23 mouse cellular contexts compared by ENCODE assay signal in the genomic region with DNA sequence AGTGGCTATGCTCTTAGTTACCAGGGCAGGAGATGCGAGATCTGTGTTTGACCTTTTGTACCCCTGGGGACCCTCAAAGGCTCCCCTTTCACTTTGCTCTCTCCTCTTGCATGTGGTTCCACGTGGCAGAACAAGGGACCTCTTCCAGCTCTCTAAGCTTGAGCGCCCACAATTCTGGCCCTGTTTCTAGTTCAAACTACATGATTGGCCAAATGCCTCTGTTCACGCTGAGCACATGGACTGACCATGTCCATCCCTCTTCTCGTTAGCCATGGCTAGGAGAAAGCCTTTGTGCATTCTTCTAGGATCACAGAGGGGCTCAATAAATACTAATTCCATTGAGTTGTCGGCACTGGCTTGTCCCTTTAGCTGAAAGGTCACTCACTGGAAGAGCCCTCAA. TPM values are rescaled to one million over a fixed set of nuclear protein-coding genes. Genes with fewer than 3 reads are reported as not detected.
DNase-seq lines count a peak whose midpoint lies in the region; ATAC-seq and TF ChIP-seq lines count a peak whose summit lies in the region.
"Had no signal": no experiment of that assay in that cellular context is flagged by ENCODE, and none has a peak within 500 bp of the region (broad histone marks: within the 10 kb centered on the region; RNA-seq: fewer than 3 reads in every experiment).

No protein-coding gene starts in this region.

- H3K36me3 ChIP-seq in hindbrain, embryonic 10.5 days, result no peaks in the 10 kb centered on the region
- H3K36me3 ChIP-seq in hindbrain, embryonic 16.5 days (ENCODE audit: control insufficient read depth, insufficient read depth, low read length), result no peaks in the 10 kb centered on the region
- H3K36me3 ChIP-seq: hindbrain, embryonic 15.5 days; kidney, embryonic 15.5 days; limb, embryonic 13.5 days; liver, embryonic 13.5 days; neural tube, embryonic 15.5 days; stomach, embryonic 15.5 days had no signal

- H3K4me2 ChIP-seq in hindbrain, embryonic 16.5 days (ENCODE audit: low read length), result no peak overlapping the region
- H3K4me2 ChIP-seq: forebrain, embryonic 13.5 days; heart, embryonic 11.5 days; hindbrain, embryonic 15.5 days; kidney, embryonic 15.5 days; limb, embryonic 13.5 days; liver, embryonic 13.5 days; neural tube, embryonic 15.5 days; stomach, embryonic 15.5 days had no signal

- WGBS in hindbrain, embryonic 10.5 days, result 51% methylated on average over 6 of the region's 6 CpGs
- WGBS in hindbrain, embryonic 16.5 days, result 48% methylated on average over 6 of the region's 6 CpGs

- H3K27me3 ChIP-seq in hindbrain, embryonic 10.5 days (ENCODE audit: insufficient read depth, poor library complexity, severe bottlenecking), result no peaks in the 10 kb centered on the region
- H3K27me3 ChIP-seq in hindbrain, embryonic 16.5 days (replicated peaks; ENCODE audit: control insufficient read depth, insufficient read depth, low read length), result no peaks in the 10 kb centered on the region
- H3K27me3 ChIP-seq: forebrain, embryonic 13.5 days; hindbrain, embryonic 15.5 days; kidney, embryonic 15.5 days; limb, embryonic 13.5 days; liver, embryonic 13.5 days; neural tube, embryonic 15.5 days; stomach, embryonic 15.5 days had no signal

- no peak for ATAC-seq in hindbrain, embryonic 16.5 days
- ATAC-seq: forebrain, embryonic 13.5 days had no signal

- intact Hi-C loops in gastrocnemius, postnatal 36 days (cut with DNase I), result no loop called here

- peak overlapping the region; percentile 53; the same call in 1 of the 2 replicates for H3K27ac ChIP-seq in hindbrain, embryonic 10.5 days
- H3K27ac ChIP-seq in hindbrain, embryonic 16.5 days (ENCODE audit: low read depth, low read length), result no peak overlapping the region
- H3K27ac ChIP-seq in layer of hippocampus, adult 2 months, result peak overlapping the region; percentile 25; the same call in 1 of the 2 replicates
- peak overlapping the region; percentile 71 for H3K27ac ChIP-seq in brown adipose tissue, adult 24 weeks (replicated peaks; ENCODE audit: low read depth, low read length)
- H3K27ac ChIP-seq: forebrain, embryonic 13.5 days; hindbrain, embryonic 15.5 days; kidney, embryonic 15.5 days; limb, embryonic 13.5 days; liver, embryonic 13.5 days; macrophage; neural tube, embryonic 15.5 days; stomach, embryonic 15.5 days had no signal

- H3K4me3 ChIP-seq in hindbrain, embryonic 10.5 days, result no peak overlapping the region
- H3K4me3 ChIP-seq in hindbrain, embryonic 16.5 days (ENCODE audit: low read length), result no peak overlapping the region
- H3K4me3 ChIP-seq in layer of hippocampus, adult 2 months, result no peak overlapping the region
- no peak overlapping the region for H3K4me3 ChIP-seq in brown adipose tissue, adult 24 weeks (ENCODE audit: insufficient read depth, low read depth, low read length)
- H3K4me3 ChIP-seq: forebrain, embryonic 13.5 days; hindbrain, embryonic 15.5 days; kidney, embryonic 15.5 days; limb, embryonic 13.5 days; liver, embryonic 13.5 days; neural tube, embryonic 15.5 days; stomach, embryonic 15.5 days had no signal

- H3K4me1 ChIP-seq in hindbrain, embryonic 10.5 days (replicated peaks), result peaks cover 17% of the 10 kb centered on the region
- H3K4me1 ChIP-seq in hindbrain, embryonic 16.5 days (ENCODE audit: control insufficient read depth, insufficient read depth, low read depth, low read length), result no peaks in the 10 kb centered on the region
- H3K4me1 ChIP-seq in brown adipose tissue, adult 24 weeks (ENCODE audit: control insufficient read depth, insufficient read depth, insufficient read length, low read length), result peaks cover 11% of the 10 kb centered on the region
- H3K4me1 ChIP-seq: forebrain, embryonic 13.5 days; hindbrain, embryonic 15.5 days; neural tube, embryonic 15.5 days had no signal

- H3K9ac ChIP-seq in hindbrain, embryonic 16.5 days (ENCODE audit: low read depth, low read length), result no peak overlapping the region
- H3K9ac ChIP-seq: forebrain, embryonic 13.5 days; hindbrain, embryonic 15.5 days; kidney, embryonic 15.5 days; limb, embryonic 13.5 days; liver, embryonic 13.5 days; neural tube, embryonic 15.5 days; stomach, embryonic 15.5 days had no signal

- peak; percentile 40 for DNase-seq in gastrocnemius, adult 18-20 months (ENCODE audit: low spot score)
- no peak for DNase-seq in gastrocnemius, postnatal 36 days
- DNase-seq in hindbrain, embryonic 10.5 days (ENCODE audit: low spot score), result no peak
- no peak for DNase-seq in layer of hippocampus, adult 2 months (ENCODE audit: low spot score in 2 of 2)
- no peak for DNase-seq in layer of hippocampus, postnatal 14 days (ENCODE audit: low spot score in 2 of 2)
- DNase-seq: cerebellum, postnatal 36 days; layer of hippocampus, adult 9-11 months; liver, embryonic 13.5 days; lung, adult 2 months; midbrain, embryonic 14.5 days; retina, postnatal 1 day; right cerebral cortex, postnatal 14 days had no signal

- TF ChIP-seq CTCF in layer of hippocampus, adult 2 months (conservative IDR thresholded peaks at IDR 0.05), result no peak

- no peaks in the 10 kb centered on the region for H3K9me3 ChIP-seq in hindbrain, embryonic 10.5 days
- no peaks in the 10 kb centered on the region for H3K9me3 ChIP-seq in hindbrain, embryonic 16.5 days (ENCODE audit: control insufficient read depth, low read length)
- H3K9me3 ChIP-seq: forebrain, embryonic 13.5 days; hindbrain, embryonic 15.5 days; kidney, embryonic 15.5 days; limb, embryonic 13.5 days; liver, embryonic 13.5 days; neural tube, embryonic 15.5 days; stomach, embryonic 15.5 days had no signal

RNA-seq across cellular contexts. Expression of gene Olfml2b, which starts 51.0 kb away (rescaled TPM):
- total RNA-seq in gastrocnemius, adult 18-20 months (2021), result 1 to 10 TPM; 2.8 to 3.3 TPM
- 1 to 10 TPM; 6.9 to 8.2 TPM for total RNA-seq in gastrocnemius, postnatal 36 days (2021)
- polyA plus RNA-seq in hindbrain, embryonic 10.5 days (2016; fragmentation: Nextera tagmentation; extraction: Ambion mirVana), result 5.7 and 5.9 TPM in 2 replicates
- polyA plus RNA-seq in hindbrain, embryonic 16.5 days (2015; fragmentation: Nextera tagmentation; extraction: Ambion mirVana), result 4.4 and 7.0 TPM in 2 replicates
- total RNA-seq in layer of hippocampus, adult 2 months (2021), result 10 to 100 TPM; 48.7 to 48.8 TPM
- total RNA-seq in layer of hippocampus, postnatal 14 days (2021), result 10 to 100 TPM; 30.0 to 34.8 TPM
- polyA plus RNA-seq in brown adipose tissue, adult 24 weeks (2012; ENCODE audit: insufficient read depth, insufficient read length, missing spikeins), result 2.0 and 4.3 TPM in 2 replicates
- total RNA-seq: MEL had no signal
